Mouse (Mus musculus) liver, embryonic 16.5 days (tissue): ENCODE results near the gene Adam12. TPM values are rescaled to one million over a fixed set of nuclear protein-coding genes. Genes with fewer than 3 reads are reported as not detected.

ENCODE experiments used
- ATAC-seq: fragments of 200-750 bp; cut with Nextera tagmentation; 2 replicates; pipeline ENCODE4 v1.8.0; 2017; ENCODE audit warnings: low read depth, mild to moderate bottlenecking, moderate number of reproducible peaks, moderate library complexity
- H3K27ac ChIP-seq: fragments of 300-500 bp; sonication (generic); 2 replicates; pipeline ENCODE4 v1.5.1; 2014; ENCODE audit warnings: mild to moderate bottlenecking, low read length
- H3K27me3 ChIP-seq: fragments of 300-500 bp; sonication (generic); 2 replicates; pipeline ENCODE4 v1.6.1; 2014; ENCODE audit warnings: low read depth, low read length, mixed read lengths; ENCODE audit not compliant: control insufficient read depth, insufficient read depth
- H3K36me3 ChIP-seq: fragments of 300-500 bp; sonication (generic); 2 replicates; pipeline ENCODE4 v1.6.1; 2014; ENCODE audit warnings: mild to moderate bottlenecking; ENCODE audit not compliant: control insufficient read depth, insufficient read depth
- H3K4me1 ChIP-seq: fragments of 300-500 bp; sonication (generic); 2 replicates; pipeline ENCODE4 v1.6.1; 2014; ENCODE audit warnings: low read depth, low read length, mixed read lengths; ENCODE audit not compliant: control insufficient read depth
- H3K4me2 ChIP-seq: fragments of 300-500 bp; sonication (generic); 2 replicates; pipeline ENCODE4 v1.6.1; 2014; ENCODE audit warnings: low read depth, low read length, mixed read lengths
- H3K4me3 ChIP-seq: fragments of 300-500 bp; sonication (generic); 2 replicates; pipeline ENCODE4 v1.5.1; 2014; ENCODE audit warnings: low read depth, mild to moderate bottlenecking, low read length
- H3K9ac ChIP-seq: fragments of 300-500 bp; sonication (generic); 2 replicates; pipeline ENCODE4 v1.6.1; 2014; ENCODE audit warnings: low read depth, low read length
- H3K9me3 ChIP-seq: fragments of 300-500 bp; sonication (generic); replicated peaks from 2 replicates; pipeline ENCODE4 v1.6.1; 2016; ENCODE audit warnings: low read length; ENCODE audit not compliant: control insufficient read depth
- WGBS: fragments of 180-500 bp; shearing (Covaris S2); extraction: QIAGEN DNeasy Blood & Tissue Kit; methylation state at CpG from one replicate; pipeline ENCODE4 v1.1.7; 2014; ENCODE audit not compliant: insufficient replicate concordance; 5-methylcytosine and 5-hydroxymethylcytosine counted together
- polyA plus RNA-seq: library from polyadenylated mRNA; unstranded; fragments of >200 nt; fragmentation: Nextera tagmentation; extraction: Ambion mirVana; gene quantifications from 2 replicates; pipeline ENCODE4 v1.2.1, GENCODE M21; 2015

Gene Adam12
- polyA plus RNA-seq, 1 experiment from 2014 or later = 1.4 TPM

DNA sequence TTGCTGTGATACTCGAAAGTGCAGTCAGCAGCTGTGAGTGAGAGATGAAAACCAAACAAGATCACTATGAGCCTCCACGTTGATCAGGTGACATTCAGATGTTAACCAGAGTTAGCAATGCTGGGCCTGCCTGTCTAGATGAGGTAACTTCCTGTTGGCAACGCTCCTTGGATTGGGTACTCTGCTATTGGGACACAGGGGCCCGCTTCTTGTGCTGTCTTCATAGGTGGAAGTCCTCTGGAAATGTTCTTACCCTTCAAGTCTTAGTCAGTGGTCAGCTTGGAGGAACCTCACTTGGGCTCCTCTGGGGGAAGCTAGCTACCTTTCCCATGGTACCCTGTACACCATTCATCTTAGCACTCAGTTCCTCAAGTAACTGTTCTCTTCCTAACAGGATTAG lies 169.3 kb downstream of the Adam12 start:
- Histone ChIP-seq H3K36me3 (no peaks in the 10 kb centered on the region), H3K4me2 (no peak overlapping the region), H3K27me3 (no peaks in the 10 kb centered on the region), H3K4me3 (no peak overlapping the region), H3K4me1 (no peaks in the 10 kb centered on the region), H3K9me3 (no peaks in the 10 kb centered on the region), H3K27ac (no peak overlapping the region), H3K9ac (no peak overlapping the region)
- WGBS = 42% methylated on average over 4 of the region's 4 CpGs
- ATAC-seq = peak; percentile 53; the same call in 1 of the 2 replicates

- Histone ChIP-seq H3K4me1 (no peaks in the 10 kb centered on the region), H3K4me3 (no peak overlapping the region), H3K36me3 (no peaks in the 10 kb centered on the region), H3K4me2 (no peak overlapping the region), H3K27me3 (no peaks in the 10 kb centered on the region), H3K9ac (no peak overlapping the region), H3K27ac (no peak overlapping the region), H3K9me3 (no peaks in the 10 kb centered on the region)
- no peak for ATAC-seq
- 52% methylated on average over 2 of the region's 2 CpGs for WGBS
Observed at GRCm38 (mm10) chr7:134052486-134052885, 179.5 kb downstream of the Adam12 start.

GRCm38 (mm10) chr7:134050371-134050770 lies 181.6 kb downstream of the Adam12 start:
- ATAC-seq = no peak

DNA sequence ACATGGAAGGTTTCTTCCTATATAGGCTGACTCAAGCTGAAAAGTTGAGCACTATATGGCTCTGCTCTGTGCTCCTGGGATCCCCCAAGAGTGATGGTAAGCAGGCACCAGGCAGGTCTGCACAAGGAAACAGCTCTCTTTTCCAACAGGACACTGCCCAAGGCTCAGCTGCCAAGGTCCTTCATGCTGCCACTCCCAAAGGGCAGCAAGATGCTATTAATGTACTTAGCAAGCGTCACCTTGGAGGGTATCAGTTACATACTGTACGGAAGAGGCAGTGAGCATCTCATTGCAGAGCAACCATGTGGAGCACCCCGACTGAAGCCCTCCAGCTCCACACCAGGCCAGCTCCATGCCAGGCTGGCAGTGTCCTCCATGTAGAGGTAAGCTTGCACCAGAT lies 185.6 kb downstream of the Adam12 start:
- H3K4me2 ChIP-seq = no peak overlapping the region
- no peak overlapping the region for H3K9ac ChIP-seq
- no peaks in the 10 kb centered on the region for H3K9me3 ChIP-seq
- no peaks in the 10 kb centered on the region for H3K36me3 ChIP-seq
- H3K27me3 ChIP-seq = no peaks in the 10 kb centered on the region
- no peak for ATAC-seq
- no peaks in the 10 kb centered on the region for H3K4me1 ChIP-seq
- 53% methylated on average over 3 of the region's 3 CpGs for WGBS
- no peak overlapping the region for H3K27ac ChIP-seq
- H3K4me3 ChIP-seq = no peak overlapping the region

More at GRCm38 (mm10) chr7:134050371-134050770, 181.6 kb downstream of the Adam12 start:
- Histone ChIP-seq H3K36me3 (no peaks in the 10 kb centered on the region), H3K27ac (no peak overlapping the region), H3K9me3 (no peaks in the 10 kb centered on the region), H3K9ac (no peak overlapping the region), H3K27me3 (no peaks in the 10 kb centered on the region), H3K4me1 (no peaks in the 10 kb centered on the region), H3K4me2 (no peak overlapping the region), H3K4me3 (no peak overlapping the region)
- WGBS = 68% methylated on average over 1 of the region's 1 CpGs

- no peak overlapping the region for H3K9ac ChIP-seq
- ATAC-seq = no peak
- no peak overlapping the region for H3K4me3 ChIP-seq
- H3K4me2 ChIP-seq = no peak overlapping the region
- H3K27ac ChIP-seq = no peak overlapping the region
- no peaks in the 10 kb centered on the region for H3K36me3 ChIP-seq
- no peaks in the 10 kb centered on the region for H3K9me3 ChIP-seq
- H3K4me1 ChIP-seq = no peaks in the 10 kb centered on the region
- no peaks in the 10 kb centered on the region for H3K27me3 ChIP-seq
Observed at GRCm38 (mm10) chr7:134043576-134043975, 188.4 kb downstream of the Adam12 start.

- Histone ChIP-seq H3K27ac (no peak overlapping the region), H3K4me1 (no peaks in the 10 kb centered on the region), H3K27me3 (no peaks in the 10 kb centered on the region), H3K4me2 (no peak overlapping the region), H3K9ac (no peak overlapping the region), H3K9me3 (no peaks in the 10 kb centered on the region), H3K36me3 (no peaks in the 10 kb centered on the region), H3K4me3 (no peak overlapping the region)
- no peak for ATAC-seq
Observed at GRCm38 (mm10) chr7:134042614-134043013, 189.3 kb downstream of the Adam12 start.

- Histone ChIP-seq H3K4me2 (no peak overlapping the region), H3K27me3 (no peaks in the 10 kb centered on the region), H3K27ac (no peak overlapping the region), H3K9ac (no peak overlapping the region), H3K9me3 (no peaks in the 10 kb centered on the region), H3K36me3 (no peaks in the 10 kb centered on the region), H3K4me1 (no peaks in the 10 kb centered on the region; the same call in none of the 2 replicates), H3K4me3 (no peak overlapping the region)
- ATAC-seq = no peak
- WGBS = 69% methylated on average over 2 of the region's 2 CpGs
Observed at GRCm38 (mm10) chr7:134033939-134034338, 198.0 kb downstream of the Adam12 start.

DNA sequence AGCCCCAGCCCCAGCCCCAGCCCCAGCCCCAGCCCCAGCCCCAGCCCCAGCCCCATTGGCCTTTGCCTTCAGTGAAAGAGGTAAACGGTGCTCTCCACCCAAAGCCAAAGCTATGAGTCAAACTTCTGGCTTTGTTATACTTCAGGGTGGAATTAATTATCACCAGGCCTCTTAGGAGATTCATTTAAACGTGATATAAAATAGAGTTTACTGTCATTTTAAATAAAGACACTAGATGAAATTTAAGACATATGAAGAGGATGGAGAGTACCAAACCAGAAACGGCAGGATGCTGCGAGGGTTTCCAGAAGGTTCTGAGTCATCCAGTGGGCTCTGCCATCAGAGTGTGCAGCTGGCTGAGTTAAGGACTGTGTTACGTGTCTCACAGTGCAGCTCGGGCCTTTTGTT lies 199.0 kb downstream of the Adam12 start:
- H3K9me3 ChIP-seq = no peaks in the 10 kb centered on the region
- no peaks in the 10 kb centered on the region for H3K27me3 ChIP-seq
- H3K36me3 ChIP-seq = no peaks in the 10 kb centered on the region
- WGBS = 36% methylated on average over 6 of the region's 6 CpGs
- no peak overlapping the region for H3K27ac ChIP-seq
- no peak for ATAC-seq
- no peaks in the 10 kb centered on the region; the same call in none of the 2 replicates for H3K4me1 ChIP-seq
- H3K4me3 ChIP-seq = no peak overlapping the region
- no peak overlapping the region for H3K4me2 ChIP-seq
- no peak overlapping the region for H3K9ac ChIP-seq

- WGBS = 67% methylated on average over 6 of the region's 6 CpGs
- ATAC-seq = peak; percentile 51; the same call in 1 of the 2 replicates
- H3K4me3 ChIP-seq = no peak overlapping the region
Observed at GRCm38 (mm10) chr7:134031787-134032186, 200.2 kb downstream of the Adam12 start.

More at GRCm38 (mm10) chr7:134031787-134032186, 200.2 kb downstream of the Adam12 start:
- no peaks in the 10 kb centered on the region for H3K36me3 ChIP-seq
- H3K27me3 ChIP-seq = no peaks in the 10 kb centered on the region
- H3K27ac ChIP-seq = no peak overlapping the region
- H3K9ac ChIP-seq = no peak overlapping the region
- no peaks in the 10 kb centered on the region; the same call in none of the 2 replicates for H3K4me1 ChIP-seq
- H3K4me2 ChIP-seq = no peak overlapping the region
- no peaks in the 10 kb centered on the region for H3K9me3 ChIP-seq
